Mouse (Mus musculus): ENCODE results near the gene Hnrnpdl. TPM values are rescaled to one million over a fixed set of nuclear protein-coding genes. Genes with fewer than 3 reads are reported as not detected.

Gene Hnrnpdl
- polyA plus RNA-seq (2014; fragmentation: Illumina TruSeq; extraction: RNeasy Lipid Tissue Mini Kit (QIAGEN cat#74804); ENCODE audit: insufficient read depth, low read depth, low replicate concordance) = 77.1 TPM

GRCm38 (mm10) chr5:100039602-100040142 lies at the start of gene Hnrnpdl, which contains the start of gene Enoph1:
Gene Hnrnpdl, minus strand, starts transcription at chr5:100039664.
Gene Enoph1, plus strand, starts transcription at chr5:100039985.

Other genes starting within 250 kb of the Hnrnpdl start
- gene Vamp9, start 133.4 kb downstream of the Hnrnpdl start, polyA plus RNA-seq (2014; fragmentation: Illumina TruSeq; extraction: RNeasy Lipid Tissue Mini Kit (QIAGEN cat#74804); ENCODE audit: insufficient read depth, low read depth, low replicate concordance) = not detected
- gene Hnrnpd, start 60.7 kb downstream of the Hnrnpdl start, polyA plus RNA-seq (2014; fragmentation: Illumina TruSeq; extraction: RNeasy Lipid Tissue Mini Kit (QIAGEN cat#74804); ENCODE audit: insufficient read depth, low read depth, low replicate concordance) = 69.5 TPM
- gene 4930524J08Rik, start 60.6 kb downstream of the Hnrnpdl start, polyA plus RNA-seq (2014; fragmentation: Illumina TruSeq; extraction: RNeasy Lipid Tissue Mini Kit (QIAGEN cat#74804); ENCODE audit: insufficient read depth, low read depth, low replicate concordance) = 0.49 TPM
- gene Enoph1, start 321 bp upstream of the Hnrnpdl start, polyA plus RNA-seq (2014; fragmentation: Illumina TruSeq; extraction: RNeasy Lipid Tissue Mini Kit (QIAGEN cat#74804); ENCODE audit: insufficient read depth, low read depth, low replicate concordance) = 16.0 TPM
- gene Tmem150c, start 120.1 kb upstream of the Hnrnpdl start, polyA plus RNA-seq (2014; fragmentation: Illumina TruSeq; extraction: RNeasy Lipid Tissue Mini Kit (QIAGEN cat#74804); ENCODE audit: insufficient read depth, low read depth, low replicate concordance) = 2.3 TPM